Mouse (Mus musculus): ENCODE results near the gene G6pc.

Gene G6pc

DNA sequence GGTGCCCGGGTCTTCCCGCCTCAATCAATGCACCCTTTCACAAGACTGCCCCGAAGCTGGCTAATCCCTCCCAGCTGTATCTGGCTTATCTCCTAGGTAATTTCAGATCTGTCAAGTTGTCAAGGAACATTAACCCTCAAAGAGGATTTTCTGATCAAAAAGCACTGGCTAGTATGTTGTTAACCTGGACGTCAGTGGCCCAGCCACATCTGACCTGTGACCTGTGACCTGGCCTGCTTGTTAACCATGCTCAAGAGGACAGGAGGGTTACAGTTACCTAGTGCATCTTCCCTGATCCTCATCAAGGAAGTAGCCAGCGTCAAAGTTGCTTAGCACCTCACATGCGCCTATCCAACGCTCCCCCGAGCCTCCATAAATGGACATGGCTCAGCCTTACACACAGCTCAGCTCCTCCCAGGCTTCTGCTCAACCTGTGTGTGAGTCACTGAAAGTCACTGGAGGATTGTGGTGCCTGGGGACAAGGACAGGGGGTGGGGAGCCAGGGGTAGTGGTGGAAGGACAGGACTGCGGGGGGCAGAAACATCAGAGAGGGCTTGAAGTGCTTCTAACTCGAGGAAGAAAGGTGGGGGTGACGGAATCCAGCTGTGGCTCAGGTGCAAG, 16.2 kb upstream of the G6pc start:
- Histone ChIP-seq H3K4me3 (replicated peaks; ENCODE audit: low read length) (no peak overlapping the region), H3K27me3 (ENCODE audit: insufficient read depth, low read length) (no peaks in the 10 kb centered on the region; the same call in 1 of the 2 replicates), H3K9me3 (ENCODE audit: low read length) (0 out of 2 replicates have a peak, but pooled peaks cover 3% of the 10 kb centered on the region), H3K36me3 (ENCODE audit: insufficient read depth, low read length) (no peaks in the 10 kb centered on the region), H3K4me1 (replicated peaks; ENCODE audit: low read depth, low read length) (peaks cover 36% of the 10 kb centered on the region)
- TF ChIP-seq NANOG (IDR thresholded peaks at IDR 0.05; ENCODE audit: borderline replicate concordance, low read length), result no peak
- no peak for TF ChIP-seq POU5F1 (IDR thresholded peaks at IDR 0.05; ENCODE audit: borderline replicate concordance, low read length)
- TF ChIP-seq CTCF (conservative IDR thresholded peaks at IDR 0.05; ENCODE audit: low read length), result no peak

DNA sequence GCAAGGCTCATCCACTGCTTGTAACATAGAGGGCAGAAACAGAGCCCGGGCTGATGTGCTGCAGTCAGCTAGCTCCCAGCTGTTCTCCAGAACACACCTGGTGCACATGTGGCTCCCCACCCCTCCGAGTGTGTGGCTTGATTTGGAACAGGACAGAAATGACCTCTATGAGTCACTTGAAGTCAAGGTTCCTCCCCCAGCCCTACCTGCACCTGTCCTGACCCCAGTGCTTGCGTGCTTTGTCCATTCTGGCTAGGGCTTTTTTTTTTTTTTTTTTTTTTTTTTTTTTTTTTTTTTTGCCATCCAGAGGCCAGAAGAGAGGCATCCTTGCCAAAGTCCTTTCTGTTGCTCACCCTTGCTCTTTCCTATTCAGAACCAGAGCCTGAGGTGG, 15.6 kb upstream of the G6pc start:
- Histone ChIP-seq H3K36me3 (ENCODE audit: insufficient read depth, low read length) (no peaks in the 10 kb centered on the region), H3K27me3 (ENCODE audit: insufficient read depth, low read length) (no peaks in the 10 kb centered on the region; the same call in 1 of the 2 replicates), H3K9me3 (ENCODE audit: low read length) (0 out of 2 replicates have a peak, but pooled peaks cover 3% of the 10 kb centered on the region), H3K4me3 (replicated peaks; ENCODE audit: low read length) (no peak overlapping the region), H3K4me1 (replicated peaks; ENCODE audit: low read depth, low read length) (peaks cover 36% of the 10 kb centered on the region)
- TF ChIP-seq CTCF (conservative IDR thresholded peaks at IDR 0.05; ENCODE audit: low read length), result no peak

DNA sequence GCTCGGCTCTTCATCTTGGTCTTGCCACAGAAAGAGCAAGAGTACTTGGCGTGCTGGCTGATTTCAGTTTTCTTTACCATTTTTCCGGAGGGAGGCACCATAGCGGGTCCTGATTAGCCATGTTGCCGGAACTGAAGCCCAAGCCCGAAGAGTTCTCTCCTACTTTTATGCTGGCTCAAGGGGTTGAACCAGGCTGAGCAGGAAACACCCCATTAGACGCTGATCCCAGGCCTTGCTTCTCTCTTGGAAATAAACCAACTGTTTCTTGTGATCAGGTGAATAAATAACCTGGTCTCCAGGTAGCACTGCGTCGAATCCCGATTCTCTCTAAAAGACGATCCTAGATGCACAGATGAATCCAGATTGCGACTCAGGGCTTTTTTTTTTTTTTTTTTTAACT, 13.9 kb upstream of the G6pc start:
- Histone ChIP-seq H3K4me1 (replicated peaks; ENCODE audit: low read depth, low read length) (peaks cover 26% of the 10 kb centered on the region), H3K36me3 (ENCODE audit: insufficient read depth, low read length) (no peaks in the 10 kb centered on the region), H3K4me3 (replicated peaks; ENCODE audit: low read length) (no peak overlapping the region), H3K9me3 (ENCODE audit: low read length) (0 out of 2 replicates have a peak, but pooled peaks cover 3% of the 10 kb centered on the region), H3K27me3 (ENCODE audit: insufficient read depth, low read length) (no peaks in the 10 kb centered on the region; the same call in 1 of the 2 replicates)
- TF ChIP-seq POU5F1 (IDR thresholded peaks at IDR 0.05; ENCODE audit: borderline replicate concordance, low read length), result no peak
- no peak for TF ChIP-seq NANOG (IDR thresholded peaks at IDR 0.05; ENCODE audit: borderline replicate concordance, low read length)
- no peak for TF ChIP-seq CTCF (conservative IDR thresholded peaks at IDR 0.05; ENCODE audit: low read length)

DNA sequence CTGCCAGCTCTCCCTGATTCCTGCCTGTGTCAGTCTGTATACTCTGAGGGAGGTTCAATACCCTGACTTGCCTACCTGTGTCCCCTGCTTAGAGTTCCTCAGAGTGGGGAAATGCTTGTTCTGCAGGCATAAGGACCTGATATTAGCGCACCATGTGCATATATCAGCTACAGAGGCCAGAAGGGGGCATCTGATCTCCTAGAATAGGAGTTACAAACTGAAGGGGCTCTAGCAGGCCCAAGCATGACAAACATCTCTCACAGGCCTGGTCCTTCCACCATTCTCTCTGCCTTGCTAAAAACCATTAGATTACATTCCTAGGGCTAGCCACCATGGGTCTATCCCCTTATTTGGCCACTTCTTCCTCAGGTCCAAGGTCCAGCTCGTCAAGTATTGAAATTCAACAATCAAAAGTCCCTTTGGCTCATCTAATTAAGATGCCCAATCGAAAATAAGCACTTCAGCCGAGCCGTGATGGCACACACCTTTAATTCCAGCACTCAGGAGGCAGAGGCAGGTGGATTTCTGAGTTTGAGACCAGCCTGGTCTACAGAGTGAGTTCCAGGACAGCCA, 12.8 kb upstream of the G6pc start:
- TF ChIP-seq NANOG (IDR thresholded peaks at IDR 0.05; ENCODE audit: borderline replicate concordance, low read length), result no peak
- TF ChIP-seq CTCF (conservative IDR thresholded peaks at IDR 0.05; ENCODE audit: low read length), result no peak
- TF ChIP-seq POU5F1 (IDR thresholded peaks at IDR 0.05; ENCODE audit: borderline replicate concordance, low read length), result no peak
- Histone ChIP-seq H3K9me3 (ENCODE audit: low read length) (0 out of 2 replicates have a peak, but pooled peaks cover 3% of the 10 kb centered on the region), H3K36me3 (ENCODE audit: insufficient read depth, low read length) (no peaks in the 10 kb centered on the region), H3K27me3 (ENCODE audit: insufficient read depth, low read length) (no peaks in the 10 kb centered on the region; the same call in 1 of the 2 replicates), H3K4me3 (replicated peaks; ENCODE audit: low read length) (no peak overlapping the region), H3K4me1 (replicated peaks; ENCODE audit: low read depth, low read length) (peaks cover 21% of the 10 kb centered on the region)

DNA sequence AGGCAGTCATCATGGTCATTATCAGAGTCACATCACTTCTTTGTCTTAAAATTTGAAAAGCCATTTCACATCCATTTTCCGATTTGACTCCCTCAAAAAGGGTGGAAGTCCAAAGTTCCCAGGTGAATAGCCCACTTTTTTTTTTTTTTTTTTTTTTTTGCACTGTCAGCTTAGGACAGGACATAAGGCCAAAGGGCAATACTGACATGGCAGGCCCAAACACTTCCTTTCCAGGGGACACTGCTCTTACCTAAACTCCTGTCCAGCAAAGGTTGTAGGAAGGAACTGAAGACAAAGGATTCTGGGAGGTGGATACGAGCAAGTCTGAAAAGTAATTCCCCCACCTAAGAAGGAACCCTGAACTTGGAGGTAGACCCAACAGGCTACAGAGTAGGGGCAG, 11.4 kb upstream of the G6pc start:
- no peaks in the 10 kb centered on the region for H3K36me3 ChIP-seq (ENCODE audit: insufficient read depth, low read length)
- H3K4me1 ChIP-seq (replicated peaks; ENCODE audit: low read depth, low read length), result peaks cover 21% of the 10 kb centered on the region
- TF ChIP-seq POU5F1 (IDR thresholded peaks at IDR 0.05; ENCODE audit: borderline replicate concordance, low read length) (no peak), CTCF (conservative IDR thresholded peaks at IDR 0.05; ENCODE audit: low read length) (no peak), NANOG (IDR thresholded peaks at IDR 0.05; ENCODE audit: borderline replicate concordance, low read length) (no peak)
- no peak overlapping the region for H3K4me3 ChIP-seq (replicated peaks; ENCODE audit: low read length)
- H3K9me3 ChIP-seq (ENCODE audit: low read length), result no peaks in the 10 kb centered on the region
- H3K27me3 ChIP-seq (ENCODE audit: insufficient read depth, low read length), result no peaks in the 10 kb centered on the region; the same call in 1 of the 2 replicates

DNA sequence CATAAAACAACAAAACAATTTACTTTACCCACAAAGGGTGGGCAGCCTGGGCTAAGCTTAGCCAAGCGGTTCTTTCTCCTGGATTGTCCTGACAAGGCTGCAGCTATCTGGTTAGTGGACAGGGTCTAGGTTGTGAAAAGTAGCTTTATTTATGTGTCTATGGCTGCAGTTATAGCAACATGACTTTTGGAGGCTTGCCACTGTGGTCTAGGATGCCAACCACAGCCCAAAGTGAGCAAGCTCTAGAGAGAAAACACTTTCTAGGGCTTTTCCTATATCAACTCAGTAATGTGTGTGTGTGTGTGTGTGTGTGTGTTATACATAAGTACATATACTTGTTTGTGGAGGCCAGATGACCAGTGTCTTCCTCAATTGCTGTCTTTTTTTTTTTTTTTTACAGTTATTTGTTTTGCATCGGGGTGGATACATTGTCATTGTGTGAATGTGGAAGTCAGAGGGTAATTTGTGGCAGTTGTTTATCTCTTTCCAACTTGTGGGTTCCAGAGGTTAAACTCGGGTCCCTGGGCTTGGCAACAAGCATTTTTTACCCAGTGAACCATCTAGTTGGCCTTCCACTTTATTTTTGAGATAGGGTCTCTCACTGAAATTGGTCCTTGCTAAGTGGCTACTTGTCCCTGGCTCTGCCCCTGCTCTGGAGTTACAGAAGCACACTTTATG, 9.7 kb upstream of the G6pc start:
- Histone ChIP-seq H3K36me3 (ENCODE audit: insufficient read depth, low read length) (no peaks in the 10 kb centered on the region), H3K4me1 (replicated peaks; ENCODE audit: low read depth, low read length) (peaks cover 17% of the 10 kb centered on the region), H3K27me3 (ENCODE audit: insufficient read depth, low read length) (no peaks in the 10 kb centered on the region; the same call in 1 of the 2 replicates), H3K9me3 (ENCODE audit: low read length) (no peaks in the 10 kb centered on the region), H3K4me3 (replicated peaks; ENCODE audit: low read length) (no peak overlapping the region)
- TF ChIP-seq NANOG (IDR thresholded peaks at IDR 0.05; ENCODE audit: borderline replicate concordance, low read length) (no peak), POU5F1 (IDR thresholded peaks at IDR 0.05; ENCODE audit: borderline replicate concordance, low read length) (no peak), CTCF (conservative IDR thresholded peaks at IDR 0.05; ENCODE audit: low read length) (no peak)

DNA sequence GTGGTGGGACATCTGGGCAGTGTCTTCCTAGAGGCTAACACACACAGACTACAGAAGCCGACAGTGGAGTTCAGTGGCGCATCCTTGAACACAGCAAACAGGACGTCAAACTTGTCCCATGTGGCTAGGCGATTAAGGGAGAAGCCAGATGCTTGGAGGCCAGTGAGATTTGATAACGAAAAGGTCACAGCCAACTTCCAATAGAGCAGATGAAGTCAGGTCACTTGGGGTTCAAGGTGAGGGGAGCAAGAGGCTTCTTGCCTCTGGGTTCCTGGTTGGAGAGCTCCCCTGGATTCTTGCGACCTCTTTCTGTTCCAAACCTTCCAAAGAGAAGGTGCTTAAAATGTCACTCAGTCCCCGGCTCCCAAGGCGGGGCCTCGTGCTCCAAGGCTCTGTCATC, 7.6 kb upstream of the G6pc start:
- Histone ChIP-seq H3K27me3 (ENCODE audit: insufficient read depth, low read length) (no peaks in the 10 kb centered on the region), H3K9me3 (ENCODE audit: low read length) (no peaks in the 10 kb centered on the region), H3K36me3 (ENCODE audit: insufficient read depth, low read length) (no peaks in the 10 kb centered on the region), H3K4me1 (replicated peaks; ENCODE audit: low read depth, low read length) (peaks cover 17% of the 10 kb centered on the region), H3K4me3 (replicated peaks; ENCODE audit: low read length) (no peak overlapping the region)
- no peak for TF ChIP-seq POU5F1 (IDR thresholded peaks at IDR 0.05; ENCODE audit: borderline replicate concordance, low read length)
- no peak for TF ChIP-seq CTCF (conservative IDR thresholded peaks at IDR 0.05; ENCODE audit: low read length)
- no peak for TF ChIP-seq NANOG (IDR thresholded peaks at IDR 0.05; ENCODE audit: borderline replicate concordance, low read length)

DNA sequence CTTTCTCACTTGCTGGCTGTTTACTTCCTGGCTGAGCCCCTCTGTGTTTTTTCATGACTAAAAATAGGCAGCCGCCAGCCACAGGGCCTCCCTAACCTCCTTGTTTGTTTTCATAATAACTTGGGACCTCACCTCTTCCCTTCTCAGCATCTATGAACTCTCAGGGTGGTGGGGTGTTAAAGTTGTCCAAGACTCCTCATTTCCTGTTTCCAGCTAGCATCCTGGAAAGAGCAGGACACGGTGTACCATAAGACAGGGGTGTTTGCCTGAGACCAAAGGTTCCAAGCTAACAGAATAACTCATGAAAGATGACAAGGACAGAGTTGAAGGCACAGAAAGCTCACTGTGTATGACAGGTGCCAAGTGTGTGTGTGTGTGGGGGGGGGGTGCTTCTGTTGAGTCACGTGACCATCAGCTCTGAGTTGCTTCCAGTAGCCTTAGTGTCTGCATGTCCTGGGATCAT, 6.7 kb upstream of the G6pc start:
- H3K4me3 ChIP-seq (replicated peaks; ENCODE audit: low read length), result no peak overlapping the region
- no peaks in the 10 kb centered on the region for H3K36me3 ChIP-seq (ENCODE audit: insufficient read depth, low read length)
- peaks cover 15% of the 10 kb centered on the region for H3K4me1 ChIP-seq (replicated peaks; ENCODE audit: low read depth, low read length)
- no peaks in the 10 kb centered on the region for H3K27me3 ChIP-seq (ENCODE audit: insufficient read depth, low read length)
- H3K9me3 ChIP-seq (ENCODE audit: low read length), result no peaks in the 10 kb centered on the region
- no peak for TF ChIP-seq POU5F1 (IDR thresholded peaks at IDR 0.05; ENCODE audit: borderline replicate concordance, low read length)
- no peak for TF ChIP-seq CTCF (conservative IDR thresholded peaks at IDR 0.05; ENCODE audit: low read length)
- TF ChIP-seq NANOG (IDR thresholded peaks at IDR 0.05; ENCODE audit: borderline replicate concordance, low read length), result no peak
